Mouse (Mus musculus): Measurements from ENCODE around the gene Ntmt1. TPM values are rescaled to one million over a fixed set of nuclear protein-coding genes. Genes with fewer than 3 reads are reported as not detected.

Ntmt1 gene
- total RNA-seq (2021): 10 to 100 TPM; 29.2 to 32.8 TPM
- long read RNA-seq, experiment 1, transcript Ntmt1-201 (4 exons, 1,387 nt): major isoform, 51 of 68 reads
- long read RNA-seq, experiment 1, transcript Ntmt1-207 (4 exons, 1,192 nt): minor isoform, 9 of 68 reads
- long read RNA-seq, experiment 1, partial matches to known transcripts: 1 of 68 reads
- long read RNA-seq, experiment 1, other reads (novel, unspliced or antisense): 7 of 68 reads
- long read RNA-seq, experiment 2, transcript Ntmt1-207 (4 exons, 1,192 nt): minor isoform, 6 of 78 reads
- long read RNA-seq, experiment 2, transcript Ntmt1-201 (4 exons, 1,387 nt): major isoform, 61 of 78 reads
- long read RNA-seq, experiment 2, partial matches to known transcripts: 1 of 78 reads
- long read RNA-seq, experiment 2, other reads (novel, unspliced or antisense): 10 of 78 reads

DNA sequence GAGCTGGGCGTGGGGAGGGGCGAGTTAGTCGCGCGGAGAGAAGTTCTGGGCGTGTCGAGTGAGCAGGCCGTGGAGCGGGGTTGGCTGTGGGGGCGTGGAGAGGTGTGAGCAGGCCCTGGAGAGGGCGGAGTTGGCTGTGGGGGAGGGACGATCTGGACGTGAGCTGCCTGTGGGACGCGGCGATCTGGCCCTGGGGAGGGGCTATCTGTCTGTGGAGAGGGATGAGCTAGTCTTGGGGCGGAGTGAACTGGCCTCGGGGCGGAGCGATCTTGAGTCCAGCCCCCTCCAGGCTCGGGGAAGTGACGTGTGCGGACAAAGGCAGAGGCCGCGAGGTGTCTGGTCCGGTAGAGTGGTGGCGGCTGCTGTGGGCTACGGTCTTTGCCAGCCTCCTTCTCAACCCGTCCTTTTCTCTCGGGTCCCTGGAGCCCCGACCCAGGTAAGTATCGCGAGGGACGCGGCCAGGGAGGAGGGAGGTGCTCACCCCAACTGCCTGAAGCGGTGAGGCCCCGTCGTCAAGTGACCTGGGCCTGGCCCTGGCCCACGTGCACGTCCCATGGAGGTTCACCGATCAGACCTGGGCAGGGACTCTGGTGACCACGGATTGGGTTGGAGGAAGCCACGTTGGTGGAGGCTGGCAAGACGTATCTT lies at the start of gene Ntmt1:
Gene Ntmt1 (plus strand): TSS at position 179 of the 648 bp plus-strand sequence.
- DNase-seq (ENCODE audit: low spot score in 2 of 2): peak; percentile 96 to 100

DNA sequence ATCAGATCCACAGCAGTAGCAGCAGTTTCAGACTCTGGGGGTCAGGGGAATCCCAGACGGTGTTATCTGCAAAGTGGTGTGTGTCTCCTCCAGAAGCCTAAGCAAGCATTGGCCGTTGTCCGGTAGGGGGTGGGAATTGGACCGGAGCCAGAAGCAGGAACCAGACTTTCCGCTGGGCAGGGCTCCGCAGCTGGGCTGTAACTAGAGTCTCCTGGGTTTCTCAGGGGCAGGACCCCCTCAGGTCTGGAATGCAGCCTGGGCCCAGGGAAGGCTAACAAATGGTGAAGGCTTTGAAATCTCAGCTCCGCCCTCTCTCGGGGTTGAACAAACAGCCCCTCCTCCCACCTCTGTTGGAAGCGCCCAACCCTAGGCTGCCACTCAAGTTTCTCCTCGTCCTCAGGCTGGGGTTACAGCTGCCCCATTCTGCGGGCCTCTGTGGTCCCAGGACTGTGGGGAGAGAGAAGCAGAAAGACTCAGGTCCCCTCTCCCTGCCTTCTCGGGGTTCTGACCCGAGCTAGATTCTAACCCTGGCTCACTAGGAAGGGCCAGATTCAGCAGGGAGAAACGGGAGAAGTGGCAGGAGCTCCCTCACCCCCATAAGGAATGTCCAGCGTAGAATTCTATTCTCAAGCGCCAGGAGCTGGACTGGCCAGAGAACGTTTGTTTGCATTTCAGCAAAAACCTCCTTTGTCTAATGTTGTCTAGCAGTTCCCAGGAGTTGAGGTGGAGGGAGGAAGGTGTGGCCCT lies 49.1 kb upstream of the Ntmt1 start:
- DNase-seq (ENCODE audit: low spot score in 2 of 2): peak; percentile 80 to 92

GRCm38 (mm10) chr2:30759088-30759374 lies 48.6 kb upstream of the Ntmt1 start:
- DNase-seq (ENCODE audit: low spot score in 2 of 2): no peak

GRCm38 (mm10) chr2:30759442-30759841 lies 48.2 kb upstream of the Ntmt1 start:
- no peak for DNase-seq (ENCODE audit: low spot score in 2 of 2)

DNA sequence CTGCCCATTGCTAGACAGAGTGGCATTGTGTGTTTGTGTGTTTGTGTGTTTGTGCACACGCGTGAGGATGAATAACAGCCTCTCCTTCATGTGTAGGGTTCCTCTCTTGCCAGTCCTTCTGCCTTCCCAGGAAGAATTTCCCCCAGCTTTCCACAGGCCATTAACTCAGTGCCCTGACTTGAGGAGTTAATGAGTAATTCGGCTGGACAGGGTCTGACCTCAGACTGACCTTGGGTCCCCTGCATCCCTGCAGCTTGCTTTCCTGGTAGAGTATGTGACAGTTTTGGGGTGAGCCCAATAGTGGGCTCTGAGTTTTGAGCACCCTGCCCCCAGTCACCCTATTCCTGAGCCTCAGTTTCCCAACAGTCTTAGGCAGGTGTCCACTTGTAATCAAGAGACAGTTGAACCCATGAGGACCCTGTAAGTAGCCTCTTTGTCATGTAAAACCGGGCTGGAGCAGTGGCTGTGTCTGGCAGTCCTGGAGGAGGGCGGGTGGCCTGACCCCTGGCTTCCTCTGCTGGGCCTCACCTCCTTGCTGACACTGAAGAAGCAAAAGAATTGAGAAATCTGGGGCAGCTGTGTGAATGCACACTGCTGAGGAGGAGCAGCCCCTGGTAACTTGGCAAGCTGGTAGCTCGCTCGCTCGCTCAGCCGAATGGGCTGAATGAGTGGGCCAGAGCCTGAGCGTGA lies 47.6 kb upstream of the Ntmt1 start:
- DNase-seq (ENCODE audit: low spot score in 2 of 2): no peak

DNA sequence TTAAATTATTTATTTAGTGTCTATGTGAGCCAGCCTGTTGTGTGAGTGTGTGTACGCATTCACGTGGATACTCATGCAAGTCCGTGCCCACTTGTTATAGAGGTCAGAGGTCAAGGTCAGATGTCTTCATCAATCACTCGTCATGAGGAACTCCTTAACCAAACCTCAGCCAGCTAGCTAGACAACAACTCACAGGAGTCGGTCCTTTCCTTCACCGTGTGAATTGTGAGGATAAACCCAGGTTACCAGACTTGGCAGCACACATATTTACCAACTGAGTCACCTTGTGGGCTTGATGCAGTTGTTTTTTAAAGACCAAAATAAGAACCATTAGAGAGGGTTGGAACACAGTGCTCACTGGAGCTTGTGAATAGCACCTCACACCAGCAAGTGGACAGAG lies 46.9 kb upstream of the Ntmt1 start:
- no peak for DNase-seq (ENCODE audit: low spot score in 2 of 2)

DNA sequence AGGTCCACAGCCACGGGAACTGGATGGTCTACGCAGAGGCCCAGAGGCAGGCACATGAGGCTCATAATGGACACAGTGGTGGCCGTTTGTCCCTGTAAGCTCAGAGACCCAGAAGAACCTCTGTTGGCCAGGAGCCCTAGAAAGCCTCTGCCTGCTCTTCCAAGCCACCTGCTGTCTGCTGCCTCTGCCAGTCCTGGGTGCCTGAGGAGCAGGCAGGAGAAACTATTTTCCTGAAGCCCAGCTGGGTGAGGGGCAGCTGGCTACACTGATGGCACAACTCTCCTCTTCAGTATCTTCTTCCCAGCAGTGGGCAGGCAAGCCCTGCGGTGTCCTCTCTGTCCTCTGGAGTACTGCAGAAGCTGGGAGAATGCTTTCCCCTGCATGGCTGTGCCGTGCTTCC lies 41.2 kb upstream of the Ntmt1 start:
- DNase-seq (ENCODE audit: low spot score in 2 of 2): no peak

GRCm38 (mm10) chr2:30767626-30768240 lies 39.9 kb upstream of the Ntmt1 start:
- DNase-seq (ENCODE audit: low spot score in 2 of 2): no peak

GRCm38 (mm10) chr2:30768529-30768928 lies 39.1 kb upstream of the Ntmt1 start:
- DNase-seq (ENCODE audit: low spot score in 2 of 2): no peak

DNA sequence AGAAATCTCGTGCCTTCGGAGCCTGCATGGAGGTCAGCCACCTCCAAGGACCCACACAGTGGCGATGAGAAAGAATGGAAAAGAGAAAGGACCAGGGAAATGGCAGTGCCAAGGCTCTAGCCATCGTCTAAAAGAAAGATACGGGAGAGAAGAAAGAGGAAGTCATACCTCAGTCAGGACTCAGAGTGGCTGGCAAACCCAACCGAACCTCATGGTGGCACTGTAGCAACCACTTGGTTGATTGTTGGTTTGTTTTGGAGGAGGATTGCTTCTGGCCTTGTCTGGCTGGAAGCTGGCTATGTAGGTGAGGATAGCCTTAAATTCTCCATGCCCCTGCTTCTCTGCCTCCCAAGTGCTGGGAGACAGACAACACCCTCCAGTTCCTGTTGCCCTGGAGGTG lies 38.4 kb upstream of the Ntmt1 start:
- no peak for DNase-seq (ENCODE audit: low spot score in 2 of 2)

DNA sequence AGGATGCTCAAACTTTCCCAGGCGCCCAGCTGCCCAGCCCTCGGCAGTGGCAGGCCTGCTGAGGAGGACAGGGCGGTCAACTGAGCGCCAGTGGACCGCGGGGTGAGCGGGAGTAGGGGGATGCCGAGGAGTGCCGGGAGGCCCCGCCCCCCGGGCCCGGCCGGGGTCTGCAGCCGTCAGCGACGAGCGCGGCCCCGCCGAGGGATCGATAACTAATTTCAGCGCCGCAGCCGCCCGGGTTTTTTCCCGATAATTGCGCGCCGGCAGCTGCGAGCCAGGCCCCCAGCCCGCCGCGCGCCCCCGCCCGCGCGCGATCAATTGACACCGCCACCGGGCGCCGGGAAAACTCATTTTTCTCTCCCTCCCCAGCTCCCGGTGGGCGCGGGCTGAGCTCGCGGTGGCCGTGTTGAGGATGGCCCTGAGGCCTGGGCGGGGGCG lies 36.2 kb upstream of the Ntmt1 start:
- DNase-seq (ENCODE audit: low spot score in 2 of 2): peak in 1 of 2 experiments; percentile 39

DNA sequence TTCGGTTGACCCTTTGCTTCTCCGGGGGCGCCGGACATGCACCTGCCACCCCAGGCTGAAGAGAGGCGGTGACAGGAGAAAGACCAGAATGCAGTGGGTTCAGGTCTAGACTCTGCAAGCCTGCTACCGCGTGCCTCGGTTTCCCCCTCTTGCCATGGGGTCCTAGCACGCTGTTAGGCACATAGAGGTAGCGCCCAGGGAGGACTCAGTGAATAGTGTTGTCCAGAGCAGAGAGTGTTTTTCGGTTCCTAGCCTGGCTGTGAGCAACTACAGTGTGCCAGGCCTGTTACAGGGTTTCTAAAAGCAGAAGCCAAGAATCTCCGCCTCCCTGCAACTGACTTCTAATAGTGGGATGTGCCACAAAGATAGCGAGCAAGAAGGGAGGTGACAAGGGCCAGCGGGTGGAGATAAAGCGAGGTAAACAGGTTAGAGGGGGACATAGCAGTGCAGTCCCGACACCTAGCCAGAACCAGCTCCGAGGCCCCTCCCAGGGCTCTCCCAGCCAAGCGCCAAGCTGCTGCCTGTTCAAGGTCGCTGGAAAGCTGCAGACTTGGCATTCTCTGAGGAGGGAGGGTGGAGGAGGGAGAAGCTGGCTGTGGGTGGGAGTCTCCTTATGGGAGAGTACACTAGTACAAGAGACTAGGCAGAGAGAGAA lies 35.7 kb upstream of the Ntmt1 start:
- DNase-seq (ENCODE audit: low spot score in 2 of 2): peak in 1 of 2 experiments; percentile 64

- no peak for DNase-seq (ENCODE audit: low spot score in 2 of 2)
Observed at GRCm38 (mm10) chr2:30772581-30773312, 34.9 kb upstream of the Ntmt1 start.

DNA sequence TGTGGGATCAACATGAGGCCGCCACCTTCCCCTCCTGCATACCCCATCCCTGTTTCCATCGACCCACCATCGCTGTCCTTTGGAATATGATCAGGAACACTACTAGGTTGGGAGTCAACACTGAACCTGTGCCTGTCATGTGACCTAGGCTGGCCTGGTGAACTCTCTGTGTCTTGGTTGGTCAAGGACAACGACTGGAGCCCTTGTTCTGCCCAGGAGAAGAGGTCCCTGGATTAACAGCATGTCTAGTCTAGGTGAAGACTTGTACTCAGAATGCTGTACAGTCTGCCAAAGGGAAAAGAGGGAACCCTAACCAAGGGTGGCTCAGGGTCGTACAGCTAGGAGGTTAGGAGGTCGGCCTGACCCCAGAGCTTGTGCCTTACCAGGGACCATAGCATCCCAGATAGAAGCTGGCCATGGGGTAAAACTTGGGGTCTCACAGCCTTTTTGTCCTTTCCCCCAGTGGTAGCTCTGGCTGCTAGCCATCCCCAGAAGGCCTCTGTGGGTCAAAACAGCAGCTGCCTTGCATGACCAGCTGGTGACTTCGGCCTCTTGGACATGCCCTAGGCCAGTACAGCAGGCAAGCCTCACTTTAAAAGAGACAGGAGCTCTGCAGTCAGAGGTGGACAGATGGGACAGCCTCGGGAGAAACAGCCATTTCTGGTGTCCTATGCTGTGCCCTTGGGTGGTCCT lies 34.2 kb upstream of the Ntmt1 start:
- no peak for DNase-seq (ENCODE audit: low spot score in 2 of 2)

DNA sequence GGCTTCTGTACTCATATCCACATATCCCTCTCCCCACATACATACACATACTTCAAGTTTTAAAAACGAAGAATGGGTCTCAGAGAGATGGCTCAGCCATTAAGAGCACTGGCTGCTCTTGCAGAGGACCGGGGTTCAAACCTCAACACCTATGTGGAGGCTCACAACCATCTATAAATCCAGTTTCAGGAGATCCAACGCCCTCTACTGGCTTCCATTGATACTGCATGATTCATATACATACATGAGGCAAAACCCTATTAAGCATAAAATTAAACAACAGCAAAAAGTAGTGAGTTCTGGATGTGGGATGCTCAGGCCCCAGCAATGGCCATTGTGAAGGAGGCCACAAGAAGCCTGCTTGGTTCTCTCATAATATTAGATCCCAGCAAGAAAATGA lies 31.7 kb upstream of the Ntmt1 start:
- no peak for DNase-seq (ENCODE audit: low spot score in 2 of 2)

GRCm38 (mm10) chr2:30777266-30777665 lies 30.4 kb upstream of the Ntmt1 start:
- DNase-seq (ENCODE audit: low spot score in 2 of 2): no peak

- DNase-seq (ENCODE audit: low spot score in 2 of 2): no peak
Observed at GRCm38 (mm10) chr2:30778235-30778634, 29.4 kb upstream of the Ntmt1 start.

DNA sequence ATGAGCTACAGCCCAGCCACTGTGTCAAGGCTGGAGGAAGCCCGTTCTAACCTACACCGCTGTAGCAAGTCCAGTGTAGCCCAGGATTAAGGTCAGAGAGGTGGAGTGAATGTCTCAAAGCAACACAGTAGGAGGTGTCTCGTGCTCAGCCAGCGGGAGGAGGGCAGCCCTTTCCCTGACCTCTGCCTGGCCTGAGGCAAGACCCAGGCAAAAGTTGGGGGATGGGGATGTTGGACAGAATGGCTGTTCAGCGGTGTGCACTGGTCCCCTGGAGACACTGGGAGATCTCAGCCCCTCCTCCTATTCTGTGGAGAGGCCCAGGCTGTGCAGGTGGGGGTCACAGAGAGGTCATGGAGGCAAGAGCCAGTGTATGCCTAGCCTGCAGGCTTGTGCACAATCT lies 28.4 kb upstream of the Ntmt1 start:
- DNase-seq (ENCODE audit: low spot score in 2 of 2): no peak
